Mouse (Mus musculus): ENCODE results near the gene Olfr320. TPM values are rescaled to one million over a fixed set of nuclear protein-coding genes. Genes with fewer than 3 reads are reported as not detected.
"Not testable (repeated sequence)": the region's sequence is repeated elsewhere in the genome, so short reads cannot be mapped to it uniquely, and the experiment has no call there.

The Olfr320 gene
- polyA plus RNA-seq, 1 experiment from 2014 or later: not detected

DNA sequence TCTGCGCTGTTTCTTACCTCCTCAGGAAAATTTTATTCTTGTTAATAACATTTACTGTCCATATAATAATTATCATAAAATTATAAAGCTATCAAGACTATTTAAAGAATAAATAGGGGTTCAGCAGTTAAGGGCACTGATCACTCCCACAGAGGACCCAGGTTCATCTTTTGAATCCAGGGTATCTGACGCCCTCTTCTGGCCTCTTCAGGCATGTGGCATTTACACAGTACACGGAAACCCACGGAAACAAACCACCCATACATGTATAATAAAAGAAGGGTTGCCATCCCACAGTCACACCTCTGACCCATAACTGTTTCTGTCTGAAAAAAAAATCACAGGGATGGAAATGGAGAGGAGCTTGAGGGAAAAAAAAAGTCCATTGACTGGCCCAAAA is 9.1 kb upstream of the Olfr320 start:
- no peak overlapping the region for H3K9ac ChIP-seq (replicated peaks)
- no peak overlapping the region for H3K4me2 ChIP-seq
- H3K9me3 ChIP-seq (replicated peaks): no peaks in the 10 kb centered on the region
- no peak for ATAC-seq (ENCODE audit: low FRiP score)
- H3K4me3 ChIP-seq (replicated peaks): no peak overlapping the region
- no peaks in the 10 kb centered on the region for H3K4me1 ChIP-seq
- WGBS: 61% methylated on average over 4 of the region's 4 CpGs
- no peaks in the 10 kb centered on the region for H3K36me3 ChIP-seq
- no peaks in the 10 kb centered on the region for H3K27me3 ChIP-seq (replicated peaks)
- no peak overlapping the region for H3K27ac ChIP-seq (replicated peaks)

DNA sequence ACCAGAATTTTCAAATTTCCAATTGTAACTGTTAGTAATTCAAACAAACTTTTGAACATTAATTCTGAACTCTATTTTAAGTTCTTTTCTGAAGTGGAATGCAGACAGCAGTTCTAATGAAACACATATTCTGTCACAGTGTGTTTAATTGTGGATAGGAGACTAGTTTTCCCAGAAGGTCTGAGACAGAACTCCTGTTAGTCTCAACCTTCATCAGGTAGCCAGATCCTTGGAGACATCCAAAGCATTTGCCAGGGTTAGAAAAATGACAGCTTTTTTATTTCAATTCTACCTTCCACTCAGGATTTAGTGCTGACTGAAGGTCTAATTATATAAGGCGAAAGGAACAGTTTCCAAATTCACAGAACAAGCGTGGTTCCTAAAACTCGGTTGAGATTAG is 18.0 kb downstream of the Olfr320 start, which contains the start of gene Olfr319:
Olfr319 (plus strand) TSS at position 301 of the 400 bp plus-strand sequence.
- ATAC-seq (ENCODE audit: low FRiP score): no peak

DNA sequence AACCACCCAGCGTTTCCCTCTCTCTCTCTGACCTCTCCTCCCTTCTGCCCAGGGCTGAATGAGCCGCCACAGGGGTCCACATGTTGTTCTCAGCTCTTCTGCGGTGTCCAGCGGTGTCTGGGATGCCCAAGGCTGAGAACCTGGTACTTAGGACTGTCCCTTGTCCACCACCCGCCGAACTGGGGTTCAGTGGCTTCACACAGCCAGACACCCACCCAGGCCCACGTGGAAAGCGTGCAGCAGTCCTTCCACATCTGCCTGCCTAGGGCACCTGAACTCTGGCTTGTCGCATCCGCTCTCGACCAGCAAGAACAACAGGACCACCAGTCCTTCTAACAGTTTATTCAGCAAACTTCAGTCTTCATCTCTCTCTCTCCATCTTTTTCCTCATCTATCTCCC is 28.2 kb downstream of the Olfr320 start:
- H3K36me3 ChIP-seq: no peaks in the 10 kb centered on the region
- no peak overlapping the region for H3K4me3 ChIP-seq (replicated peaks)
- no peak overlapping the region for H3K4me2 ChIP-seq
- no peaks in the 10 kb centered on the region for H3K27me3 ChIP-seq (replicated peaks)
- ATAC-seq (ENCODE audit: low FRiP score): no peak
- no peak overlapping the region for H3K9ac ChIP-seq (replicated peaks)
- H3K4me1 ChIP-seq: no peaks in the 10 kb centered on the region
- H3K27ac ChIP-seq (replicated peaks): no peak overlapping the region
- WGBS: 77% methylated on average over 11 of the region's 11 CpGs
- no peaks in the 10 kb centered on the region for H3K9me3 ChIP-seq (replicated peaks)

More for the DNA sequence above, 18.0 kb downstream of the Olfr320 start, which contains the start of gene Olfr319:
- Histone ChIP-seq H3K9ac (replicated peaks) (no peak within 1 kb of the TSS), H3K9me3 (replicated peaks) (peaks cover 5% of the 10 kb centered on the region; the same call in 1 of the 2 replicates), H3K27me3 (replicated peaks) (no peaks in the 10 kb centered on the region), H3K4me2 (no peak within 1 kb of the TSS), H3K27ac (replicated peaks) (no peak within 1 kb of the TSS), H3K4me3 (replicated peaks) (no peak within 1 kb of the TSS), H3K4me1 (no peaks in the 10 kb centered on the region), H3K36me3 (no peaks in the 10 kb centered on the region)
- 91% methylated on average over 3 of the region's 3 CpGs for WGBS

DNA sequence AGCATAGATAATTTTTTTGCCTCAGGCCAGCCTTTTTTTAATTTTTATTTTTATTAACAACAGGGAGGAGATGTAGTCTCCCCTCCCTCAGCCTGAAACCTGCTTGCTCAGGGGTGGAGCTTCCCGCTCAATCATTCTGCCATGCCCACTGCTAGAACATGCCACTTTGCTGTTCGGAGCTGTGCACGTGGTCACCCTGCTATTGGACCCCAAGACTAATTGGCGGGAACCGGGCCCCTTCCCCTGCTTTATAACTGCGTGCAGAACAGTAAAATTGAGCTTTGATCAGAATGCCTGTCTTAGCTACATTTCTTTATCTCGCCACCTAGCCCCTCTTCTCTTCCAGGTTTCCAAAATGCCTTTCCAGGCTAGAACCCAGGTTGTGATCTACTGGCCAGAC is 36.8 kb downstream of the Olfr320 start:
- 90% methylated on average over 7 of the region's 7 CpGs for WGBS
- not testable (repeated sequence) for H3K27me3 ChIP-seq (replicated peaks); H3K9ac ChIP-seq (replicated peaks); ATAC-seq (ENCODE audit: low FRiP score); H3K4me1 ChIP-seq; H3K9me3 ChIP-seq (replicated peaks); H3K4me3 ChIP-seq (replicated peaks); H3K4me2 ChIP-seq; H3K27ac ChIP-seq (replicated peaks); H3K36me3 ChIP-seq

GRCm38 (mm10) chr11:58719701-58720100 is 38.8 kb downstream of the Olfr320 start:
- Histone ChIP-seq H3K36me3 (no peaks in the 10 kb centered on the region), H3K9ac (replicated peaks) (no peak overlapping the region), H3K27me3 (replicated peaks) (no peaks in the 10 kb centered on the region), H3K4me2 (no peak overlapping the region), H3K27ac (replicated peaks) (no peak overlapping the region), H3K4me3 (replicated peaks) (no peak overlapping the region), H3K4me1 (no peaks in the 10 kb centered on the region), H3K9me3 (replicated peaks) (no peaks in the 10 kb centered on the region)
- WGBS: 87% methylated on average over 4 of the region's 4 CpGs
- ATAC-seq (ENCODE audit: low FRiP score): no peak

GRCm38 (mm10) chr11:58723914-58724313 is 43.0 kb downstream of the Olfr320 start, which contains the start of gene Olfr318:
Gene Olfr318 (minus strand): TSS chr11:58724014.
- H3K9me3 ChIP-seq (replicated peaks): no peaks in the 10 kb centered on the region
- H3K36me3 ChIP-seq: no peaks in the 10 kb centered on the region
- H3K27me3 ChIP-seq (replicated peaks): no peaks in the 10 kb centered on the region
- no peak within 1 kb of the TSS for H3K9ac ChIP-seq (replicated peaks)
- H3K4me3 ChIP-seq (replicated peaks): no peak within 1 kb of the TSS
- H3K4me2 ChIP-seq: no peak within 1 kb of the TSS
- H3K4me1 ChIP-seq: no peaks in the 10 kb centered on the region
- ATAC-seq (ENCODE audit: low FRiP score): no peak
- H3K27ac ChIP-seq (replicated peaks): no peak within 1 kb of the TSS

DNA sequence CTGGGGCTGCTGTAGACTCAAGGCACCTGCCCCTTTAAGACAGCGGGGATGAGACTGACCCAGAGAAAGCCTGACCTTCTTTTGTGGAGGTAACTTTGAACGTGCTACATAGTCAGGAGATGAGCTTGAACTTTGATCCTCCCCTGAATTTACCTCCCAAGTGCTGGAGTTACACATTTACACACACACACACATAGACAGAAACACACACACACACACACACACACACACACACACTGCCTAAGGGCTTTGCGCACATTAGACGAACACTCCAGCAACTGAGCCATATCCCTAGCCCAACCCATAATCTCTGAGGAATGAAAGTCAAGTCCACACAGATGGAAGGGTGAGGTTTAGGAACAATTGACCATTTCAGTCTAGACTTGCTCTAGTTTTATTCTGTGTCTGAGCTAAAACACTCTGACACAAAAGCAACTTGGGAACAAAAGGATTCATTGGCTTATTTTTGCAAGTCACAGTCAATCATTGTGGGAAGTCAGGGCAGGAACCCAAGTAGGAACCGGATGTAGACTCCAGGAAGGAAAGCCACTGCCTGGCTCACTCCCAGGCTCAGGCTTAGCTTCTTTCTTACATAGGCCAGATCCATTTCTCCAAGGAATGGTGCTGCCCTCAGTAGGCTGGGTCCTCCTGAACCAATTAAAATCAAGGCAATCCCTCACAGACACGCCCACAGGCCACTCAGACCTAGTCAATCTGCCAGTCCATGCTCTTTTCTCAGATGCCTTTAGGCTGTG is 47.2 kb downstream of the Olfr320 start:
- H3K27ac ChIP-seq (replicated peaks); H3K4me1 ChIP-seq; H3K4me3 ChIP-seq (replicated peaks); H3K27me3 ChIP-seq (replicated peaks); H3K9me3 ChIP-seq (replicated peaks); H3K4me2 ChIP-seq; H3K9ac ChIP-seq (replicated peaks); ATAC-seq (ENCODE audit: low FRiP score); H3K36me3 ChIP-seq: not testable (repeated sequence)
- WGBS: 80% methylated on average over 6 of the region's 6 CpGs

- Histone ChIP-seq H3K36me3 (no peaks in the 10 kb centered on the region), H3K27ac (replicated peaks) (no peak overlapping the region), H3K27me3 (replicated peaks) (no peaks in the 10 kb centered on the region), H3K9me3 (replicated peaks) (no peaks in the 10 kb centered on the region), H3K4me3 (replicated peaks) (no peak overlapping the region), H3K9ac (replicated peaks) (no peak overlapping the region), H3K4me2 (no peak overlapping the region), H3K4me1 (no peaks in the 10 kb centered on the region)
- WGBS: 48% methylated on average over 3 of the region's 3 CpGs
- no peak for ATAC-seq (ENCODE audit: low FRiP score)
Observed at GRCm38 (mm10) chr11:58733372-58733771, 52.5 kb downstream of the Olfr320 start.

Other genes starting within 250 kb of the Olfr320 start
- gene Gm12253, start 248.5 kb upstream of the Olfr320 start, polyA plus RNA-seq (2015; fragmentation: Nextera tagmentation; extraction: Ambion mirVana): not detected in 2 replicates
- not detected in 2 replicates for gene Lypd9, start 228.2 kb upstream of the Olfr320 start, polyA plus RNA-seq (2015; fragmentation: Nextera tagmentation; extraction: Ambion mirVana)
- not detected in 2 replicates for gene Olfr30, start 218.8 kb upstream of the Olfr320 start, polyA plus RNA-seq (2015; fragmentation: Nextera tagmentation; extraction: Ambion mirVana)
- not detected in 2 replicates for gene Olfr332, start 188.5 kb upstream of the Olfr320 start, polyA plus RNA-seq (2015; fragmentation: Nextera tagmentation; extraction: Ambion mirVana)
- not detected in 2 replicates for gene Olfr331, start 178.5 kb upstream of the Olfr320 start, polyA plus RNA-seq (2015; fragmentation: Nextera tagmentation; extraction: Ambion mirVana)
- gene Olfr330, start 146.3 kb upstream of the Olfr320 start, polyA plus RNA-seq (2015; fragmentation: Nextera tagmentation; extraction: Ambion mirVana): 0.15 and 0.20 TPM in 2 replicates
- gene Olfr329-ps, start 134.7 kb upstream of the Olfr320 start, polyA plus RNA-seq (2015; fragmentation: Nextera tagmentation; extraction: Ambion mirVana): 0.09 TPM in 1 of 2 replicates, not detected in the other
- 0.06 and 0.10 TPM in 2 replicates for gene Olfr328, start 125.5 kb upstream of the Olfr320 start, polyA plus RNA-seq (2015; fragmentation: Nextera tagmentation; extraction: Ambion mirVana)
- 0.19 TPM in 1 of 2 replicates, not detected in the other for gene Olfr224, start 110.5 kb upstream of the Olfr320 start, polyA plus RNA-seq (2015; fragmentation: Nextera tagmentation; extraction: Ambion mirVana)
- gene Olfr325, start 103.4 kb upstream of the Olfr320 start, polyA plus RNA-seq (2015; fragmentation: Nextera tagmentation; extraction: Ambion mirVana): not detected in 2 replicates
- gene Olfr324, start 86.0 kb upstream of the Olfr320 start, polyA plus RNA-seq (2015; fragmentation: Nextera tagmentation; extraction: Ambion mirVana): 0.05 and 0.12 TPM in 2 replicates
- not detected in 2 replicates for gene 2210407C18Rik, start 65.0 kb upstream of the Olfr320 start, polyA plus RNA-seq (2015; fragmentation: Nextera tagmentation; extraction: Ambion mirVana)
- not detected in 2 replicates for gene Olfr323, start 50.6 kb upstream of the Olfr320 start, polyA plus RNA-seq (2015; fragmentation: Nextera tagmentation; extraction: Ambion mirVana)
- gene Trim58, start 40.6 kb upstream of the Olfr320 start, polyA plus RNA-seq (2015; fragmentation: Nextera tagmentation; extraction: Ambion mirVana): 0.19 and 0.29 TPM in 2 replicates
- not detected in 2 replicates for gene Olfr322, start 22.3 kb upstream of the Olfr320 start, polyA plus RNA-seq (2015; fragmentation: Nextera tagmentation; extraction: Ambion mirVana)
- gene Olfr319, start 18.1 kb downstream of the Olfr320 start, polyA plus RNA-seq (2015; fragmentation: Nextera tagmentation; extraction: Ambion mirVana): not detected in 2 replicates
- not detected in 2 replicates for gene Olfr318, start 42.9 kb downstream of the Olfr320 start, polyA plus RNA-seq (2015; fragmentation: Nextera tagmentation; extraction: Ambion mirVana)
- 0.17 and 0.26 TPM in 2 replicates for gene Olfr317, start 58.1 kb downstream of the Olfr320 start, polyA plus RNA-seq (2015; fragmentation: Nextera tagmentation; extraction: Ambion mirVana)
- gene Olfr316, start 71.6 kb downstream of the Olfr320 start, polyA plus RNA-seq (2015; fragmentation: Nextera tagmentation; extraction: Ambion mirVana): not detected in 2 replicates
- not detected in 2 replicates for gene Olfr315, start 92.1 kb downstream of the Olfr320 start, polyA plus RNA-seq (2015; fragmentation: Nextera tagmentation; extraction: Ambion mirVana)
- gene Olfr314, start 101.9 kb downstream of the Olfr320 start, polyA plus RNA-seq (2015; fragmentation: Nextera tagmentation; extraction: Ambion mirVana): 0.06 TPM in 1 of 2 replicates, not detected in the other
- 10.1 and 15.2 TPM in 2 replicates for gene Fam183b, start 120.9 kb downstream of the Olfr320 start, polyA plus RNA-seq (2015; fragmentation: Nextera tagmentation; extraction: Ambion mirVana)
- not detected in 2 replicates for gene Olfr313, start 133.9 kb downstream of the Olfr320 start, polyA plus RNA-seq (2015; fragmentation: Nextera tagmentation; extraction: Ambion mirVana)
- gene Olfr312, start 148.1 kb downstream of the Olfr320 start, polyA plus RNA-seq (2015; fragmentation: Nextera tagmentation; extraction: Ambion mirVana): not detected in 2 replicates
- not detected in 2 replicates for gene Olfr311, start 158.2 kb downstream of the Olfr320 start, polyA plus RNA-seq (2015; fragmentation: Nextera tagmentation; extraction: Ambion mirVana)
- gene Gm12258, start 166.1 kb downstream of the Olfr320 start, polyA plus RNA-seq (2015; fragmentation: Nextera tagmentation; extraction: Ambion mirVana): 20.8 and 22.4 TPM in 2 replicates
- 10.3 and 11.7 TPM in 2 replicates for gene 2810021J22Rik, start 186.1 kb downstream of the Olfr320 start, polyA plus RNA-seq (2015; fragmentation: Nextera tagmentation; extraction: Ambion mirVana)
- gene Zfp39, start 223.1 kb downstream of the Olfr320 start, polyA plus RNA-seq (2015; fragmentation: Nextera tagmentation; extraction: Ambion mirVana): 6.6 and 8.1 TPM in 2 replicates
- 0.10 TPM in 1 of 2 replicates, not detected in the other for gene Btnl10, start 236.8 kb downstream of the Olfr320 start, polyA plus RNA-seq (2015; fragmentation: Nextera tagmentation; extraction: Ambion mirVana)

All from neural tube, embryonic 15.5 days (tissue).